Mouse (Mus musculus) CH12.LX (cell line): ENCODE results near the gene Gsta3. TPM values are rescaled to one million over a fixed set of nuclear protein-coding genes. Genes with fewer than 3 reads are reported as not detected.
"Not testable (repeated sequence)": the region's sequence is repeated elsewhere in the genome, so short reads cannot be mapped to it uniquely, and the experiment has no call there.

Experiments
- DNase-seq: peaks from one replicate; pipeline ENCODE4 v3.0.0-alpha.2; 2013; ENCODE audit errors: extremely low read depth
- H3K27ac ChIP-seq: 2 replicates; pipeline ENCODE4 v1.5.1; 2012; ENCODE audit warnings: low read depth, mild to moderate bottlenecking, control low read depth, moderate library complexity; ENCODE audit not compliant: insufficient read depth
- H3K27me3 ChIP-seq: replicated peaks from 2 replicates; pipeline ENCODE3; 2012; ENCODE audit warnings: inconsistent platforms
- H3K36me3 ChIP-seq, 2 experiments: replicated peaks in 1 of 2; 2 replicates each; pipeline versions ENCODE3 to v1.6.1; 2012; ENCODE audit warnings: inconsistent platforms in 1 of 2, low read length in 1 of 2, mild to moderate bottlenecking in 1 of 2, mixed read lengths in 1 of 2, moderate library complexity in 1 of 2; ENCODE audit not compliant: control insufficient read depth in 1 of 2, insufficient read depth in 1 of 2
- H3K4me1 ChIP-seq, 2 experiments: 2 replicates each; pipeline ENCODE4 v1.6.1; 2012; ENCODE audit warnings: inconsistent platforms in 1 of 2, moderate library complexity in 1 of 2; ENCODE audit not compliant: insufficient read depth in 2 of 2, control insufficient read depth in 1 of 2
- H3K4me2 ChIP-seq: 2 replicates; pipeline ENCODE4 v1.6.1; 2012; ENCODE audit warnings: low read depth, mild to moderate bottlenecking, control low read depth; ENCODE audit not compliant: poor library complexity, insufficient read depth, severe bottlenecking
- H3K4me3 ChIP-seq, 3 experiments: fragments of 150-350 bp in 1 of 3; sonication (generic) in 1 of 3; replicated peaks in 1 of 3; 2 replicates each; pipeline versions ENCODE3 to v1.5.1; 2011 to 2012; ENCODE audit warnings: low read depth in 2 of 3, low read length in 2 of 3, mild to moderate bottlenecking in 2 of 3, moderate library complexity in 2 of 3, control low read depth in 1 of 3, improper control_type of control experiment in 1 of 3, inconsistent platforms in 1 of 3, mixed read lengths in 1 of 3; ENCODE audit not compliant: poor library complexity in 1 of 3
- H3K79me2 ChIP-seq: replicated peaks from 2 replicates; pipeline ENCODE4 v1.6.1; 2012; ENCODE audit warnings: mild to moderate bottlenecking, moderate library complexity; ENCODE audit not compliant: control insufficient read depth, poor library complexity, insufficient read depth, severe bottlenecking; ENCODE audit errors: extremely low read depth
- H3K9ac ChIP-seq: 2 replicates; pipeline ENCODE4 v1.6.1; 2012; ENCODE audit warnings: low read depth, mild to moderate bottlenecking, control low read depth, moderate library complexity; ENCODE audit not compliant: insufficient read depth
- H3K9me3 ChIP-seq: replicated peaks from 2 replicates; pipeline ENCODE3; 2012; ENCODE audit warnings: low read length, inconsistent platforms, mixed read lengths
- BHLHE40 ChIP-seq: IDR thresholded peaks from 2 replicates; pipeline ENCODE4 v1.6.1; 2011; ENCODE audit warnings: mild to moderate bottlenecking, low read depth, low read length, improper control_type of control experiment
- CTCF ChIP-seq, 2 experiments: IDR thresholded peaks in 1 of 2; conservative IDR thresholded peaks in 1 of 2; 2 replicates each; pipeline ENCODE4 v1.5.1; 2011 to 2012; ENCODE audit warnings: low read depth in 2 of 2, low read length in 2 of 2, improper control_type of control experiment in 1 of 2, inconsistent platforms in 1 of 2, mild to moderate bottlenecking in 1 of 2, moderate library complexity in 1 of 2
- JUN ChIP-seq: IDR thresholded peaks from 2 replicates; pipeline ENCODE4 v1.6.1; 2011; ENCODE audit warnings: low read depth, mild to moderate bottlenecking, low read length, improper control_type of control experiment, moderate library complexity; ENCODE audit not compliant: insufficient read depth
- POLR2AphosphoS2 ChIP-seq: IDR thresholded peaks from 2 replicates; pipeline ENCODE4 v1.6.1; 2011; ENCODE audit warnings: low read depth, low read length, improper control_type of control experiment
- RAD21 ChIP-seq: IDR thresholded peaks from 2 replicates; pipeline ENCODE4 v1.6.1; 2011; ENCODE audit warnings: low read depth, mild to moderate bottlenecking, low read length, improper control_type of control experiment, moderate library complexity
- SIN3A ChIP-seq: IDR thresholded peaks from 2 replicates; pipeline ENCODE4 v1.6.1; 2012; ENCODE audit warnings: low read length, improper control_type of control experiment, inconsistent platforms
- SMC3 ChIP-seq: IDR thresholded peaks from 2 replicates; pipeline ENCODE4 v1.6.1; 2011; ENCODE audit warnings: low read depth, low read length, improper control_type of control experiment
- ZMIZ1 ChIP-seq: IDR thresholded peaks from 2 replicates; pipeline ENCODE4 v1.6.1; 2012; ENCODE audit warnings: low read depth, mild to moderate bottlenecking, inconsistent platforms, low read length, improper control_type of control experiment
- ZNF384 ChIP-seq: IDR thresholded peaks from 2 replicates; pipeline ENCODE4 v1.6.1; 2012; ENCODE audit warnings: low read depth, low read length, improper control_type of control experiment, inconsistent platforms
- dilution Hi-C: fragments of 300-500 bp; cut with MboI; formaldehyde crosslinking; loops from 2 replicates; pipeline ENCODE4 v1.14.3; 2020; ENCODE audit warnings: low sequenced_read_pairs; ENCODE audit not compliant: extremely low pct_unique_long_range_greater_than_20kb, extremely low pct_ligation_motif_present
- in situ Hi-C: fragments of 300-500 bp; cut with MboI; formaldehyde crosslinking; loops from 3 replicates; pipeline ENCODE4 v1.14.3; 2019; ENCODE audit warnings: low sequenced_read_pairs, low pct_ligation_motif_present, low pct_unique_long_range_greater_than_20kb, mixed read lengths
- polyA plus RNA-seq: library from polyadenylated mRNA; unstranded; fragments of >175 nt; gene quantifications from 2 replicates; pipeline ENCODE4 v1.2.1, GENCODE M21; 2012; ENCODE audit warnings: low read depth; ENCODE audit not compliant: insufficient read length
- total RNA-seq, 2 experiments: library from RNA; depleted of rRNA; stranded (reverse); fragments of 300-350 nt in 1 of 2; fragments of >200 nt in 1 of 2; gene quantifications; 2 replicates each; pipeline ENCODE4 v1.2.3; 2012 to 2014

Gsta3 gene
- total and polyA plus RNA-seq, 3 experiments: not detected

- dilution Hi-C loops: no loop called here
- Histone ChIP-seq H3K9me3 (no peaks in the 10 kb centered on the region), H3K9ac (no peak overlapping the region), H3K4me1 (no peaks in the 10 kb centered on the region; a peak in 1 of 4 replicates), H3K27ac (no peak overlapping the region), H3K36me3 (no peaks in the 10 kb centered on the region), H3K4me2 (no peak overlapping the region), H3K4me3 (no peak overlapping the region), H3K27me3 (no peaks in the 10 kb centered on the region), H3K79me2 (no peaks in the 10 kb centered on the region)
- no peak for TF ChIP-seq ZNF384
- TF ChIP-seq POLR2AphosphoS2: no peak
- TF ChIP-seq SIN3A: no peak
- no peak for TF ChIP-seq ZMIZ1
- no peak for TF ChIP-seq JUN
- no peak for TF ChIP-seq BHLHE40
- in situ Hi-C loops: no loop called here
- no peak for DNase-seq
These were observed 34.1 kb upstream of the Gsta3 start for GRCm38 (mm10) chr1:21206241-21206640.

- H3K36me3 ChIP-seq, H3K4me3 ChIP-seq, dilution Hi-C loops, DNase-seq, H3K27me3 ChIP-seq, H3K4me1 ChIP-seq, H3K9me3 ChIP-seq, H3K79me2 ChIP-seq, in situ Hi-C loops, H3K4me2 ChIP-seq, H3K9ac ChIP-seq, H3K27ac ChIP-seq: not testable (repeated sequence)
- peak; percentile 8 for TF ChIP-seq RAD21
- peak in 1 of 2 experiments; percentile 47; a peak in 2 of 4 replicates for TF ChIP-seq CTCF (conservative IDR thresholded peaks at IDR 0.05 in 1 of 2, IDR thresholded peaks at IDR 0.05 in 1 of 2; ENCODE audit: low read depth in 2 of 2, low read length in 2 of 2)
- TF ChIP-seq SMC3: peak; percentile 15; the same call in 1 of the 2 replicates
These were observed 26.9 kb upstream of the Gsta3 start for GRCm38 (mm10) chr1:21213537-21213936.

GRCm38 (mm10) chr1:21213991-21214692, 26.2 kb upstream of the Gsta3 start:
- H3K9ac ChIP-seq, dilution Hi-C loops, H3K36me3 ChIP-seq, DNase-seq, H3K4me2 ChIP-seq, H3K9me3 ChIP-seq, H3K4me1 ChIP-seq, H3K27ac ChIP-seq, in situ Hi-C loops, H3K4me3 ChIP-seq, H3K27me3 ChIP-seq, H3K79me2 ChIP-seq: not testable (repeated sequence)
